Mouse (Mus musculus) cerebellum, adult (tissue): ENCODE measurements at regions not wholly inside any gene's neighbourhood (a gene's known extent, or its start where the extent isn't known, plus 50 kb on each side); places are given as distances from the start of the nearest gene placed in this dataset.
"Not testable (repeated sequence)": the region's sequence is repeated elsewhere in the genome, so short reads cannot be mapped to it uniquely, and the experiment has no call there.

Experiments
- ATAC-seq: cut with Nextera tagmentation; 2 replicates; pipeline ENCODE4 v1.9.2; 2017; ENCODE audit warnings: mild to moderate bottlenecking, moderate library complexity, mixed read lengths; ENCODE audit not compliant: insufficient number of reproducible peaks, low FRiP score, low TSS enrichment

DNA sequence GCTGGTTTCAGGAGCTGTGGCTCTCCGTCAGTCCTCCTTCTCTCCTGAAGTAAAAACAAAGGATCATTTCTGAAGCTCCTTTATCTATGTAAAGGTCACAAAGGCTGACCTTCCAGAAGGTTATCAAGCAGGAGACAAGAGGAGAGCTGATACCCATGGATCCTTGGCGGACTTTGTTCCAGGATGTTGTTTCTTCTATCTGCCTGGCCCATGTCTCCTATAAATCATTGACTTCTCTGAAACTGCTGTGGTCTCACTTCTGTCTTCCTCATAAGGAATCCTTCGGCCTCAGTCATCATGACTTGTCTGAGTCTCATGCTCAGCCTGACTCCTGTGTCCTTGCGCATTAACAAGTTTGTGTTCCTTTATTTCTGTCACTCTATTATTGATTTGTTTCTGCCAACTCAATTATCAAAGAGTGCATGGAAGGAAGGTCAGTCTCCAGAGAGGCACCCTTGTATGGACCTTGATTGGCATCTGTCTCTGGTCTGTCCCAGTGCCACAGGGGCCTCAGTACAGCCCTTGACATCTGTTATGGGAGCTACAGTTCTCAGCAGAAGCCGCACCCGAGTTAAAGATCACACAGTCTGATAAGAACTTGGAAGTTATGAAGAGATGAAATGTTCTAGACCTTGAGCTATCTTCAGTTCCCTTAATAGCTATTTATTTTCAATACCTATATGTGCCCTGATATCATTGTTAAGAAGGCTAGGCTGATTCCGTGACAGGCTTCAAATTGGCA is 53.2 kb upstream of the Dazl start:
- ATAC-seq: no peak

DNA sequence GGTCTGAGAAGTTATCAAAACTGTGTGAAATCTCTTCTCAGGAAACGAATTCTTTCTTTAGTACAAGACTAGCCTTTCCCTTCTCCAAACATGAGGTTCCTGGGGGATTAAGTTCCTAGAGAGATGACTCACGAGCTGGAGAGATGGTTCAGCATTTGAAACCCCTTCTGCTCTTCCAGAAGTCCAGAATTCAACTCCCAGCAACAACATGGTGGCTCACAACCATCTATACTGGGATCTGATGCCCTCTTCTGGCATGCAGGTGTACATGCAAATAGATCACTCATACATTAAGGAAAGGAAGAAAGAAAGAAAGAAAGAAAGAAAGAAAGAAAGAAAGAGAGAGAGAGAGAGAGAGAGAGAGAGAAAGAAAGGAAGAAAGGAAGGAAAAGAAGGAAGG is 60.4 kb upstream of the Dazl start:
- ATAC-seq: not testable (repeated sequence)

DNA sequence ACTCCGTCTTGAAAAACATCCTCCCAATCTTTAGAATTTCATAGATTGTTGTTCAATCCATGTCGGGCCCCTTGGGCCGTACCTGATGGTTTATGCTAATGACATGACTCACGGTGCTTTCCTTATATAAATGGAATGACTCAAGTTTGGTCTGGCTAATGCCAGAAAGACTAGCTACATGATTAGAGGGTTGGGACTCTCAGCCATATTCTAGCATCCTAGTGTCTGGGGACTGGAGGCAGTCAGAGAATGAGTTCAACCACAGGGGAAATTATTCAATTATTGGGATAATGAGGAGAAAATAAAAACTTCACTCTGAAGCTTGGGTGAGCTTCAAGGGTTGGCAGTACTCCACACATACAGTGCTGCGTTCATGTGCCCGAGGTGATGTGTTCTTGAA is 60.9 kb upstream of the Dazl start:
- ATAC-seq: no peak

DNA sequence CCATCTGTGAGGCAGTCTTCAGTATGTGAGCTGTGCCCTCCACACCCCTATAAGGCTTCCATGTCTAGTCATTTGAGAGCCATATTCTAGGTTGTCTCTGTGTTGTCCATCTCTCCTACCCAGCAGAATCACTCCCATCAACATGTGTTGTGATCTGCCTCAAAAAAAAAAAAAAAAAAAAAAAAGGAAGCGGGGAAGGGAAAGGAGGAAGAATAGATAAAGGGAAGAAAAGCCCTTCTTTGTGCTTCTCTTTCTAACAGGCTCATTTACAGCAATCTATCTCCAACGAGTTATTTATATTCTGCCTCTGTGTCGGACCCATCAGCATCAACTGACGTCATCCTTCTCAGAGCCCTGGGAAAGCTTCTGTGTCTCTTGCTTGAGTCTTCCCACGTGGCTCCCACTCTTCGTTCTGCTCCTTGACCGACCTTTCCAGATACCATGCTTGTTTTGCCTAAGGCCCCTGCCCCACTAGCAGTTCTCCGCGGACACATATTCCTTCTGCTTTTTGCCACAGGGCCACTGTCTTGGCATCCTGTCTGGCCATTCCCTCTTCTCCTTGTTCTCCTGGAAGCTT is 68.3 kb upstream of the Dazl start:
- no peak for ATAC-seq

DNA sequence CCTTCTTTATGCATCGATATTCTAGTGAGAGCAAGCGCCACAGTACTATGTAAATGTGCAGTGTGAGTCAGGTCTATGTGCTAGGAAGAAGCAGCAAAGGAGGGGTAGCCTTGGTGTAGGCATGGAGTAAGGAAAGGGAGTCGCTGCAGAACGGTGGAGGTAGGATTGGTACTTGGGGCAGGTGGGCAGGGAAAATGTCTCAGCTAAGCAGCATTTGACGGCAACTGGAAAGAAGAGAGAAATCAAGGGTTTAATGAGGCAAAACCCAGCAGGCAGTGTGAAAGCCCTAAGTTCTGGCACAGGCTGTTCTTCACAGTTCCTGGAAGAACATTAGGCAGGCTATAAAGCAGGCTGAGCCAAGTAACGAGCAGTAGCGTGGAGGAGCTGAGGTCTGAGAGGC is 72.0 kb upstream of the Dazl start:
- no peak for ATAC-seq

DNA sequence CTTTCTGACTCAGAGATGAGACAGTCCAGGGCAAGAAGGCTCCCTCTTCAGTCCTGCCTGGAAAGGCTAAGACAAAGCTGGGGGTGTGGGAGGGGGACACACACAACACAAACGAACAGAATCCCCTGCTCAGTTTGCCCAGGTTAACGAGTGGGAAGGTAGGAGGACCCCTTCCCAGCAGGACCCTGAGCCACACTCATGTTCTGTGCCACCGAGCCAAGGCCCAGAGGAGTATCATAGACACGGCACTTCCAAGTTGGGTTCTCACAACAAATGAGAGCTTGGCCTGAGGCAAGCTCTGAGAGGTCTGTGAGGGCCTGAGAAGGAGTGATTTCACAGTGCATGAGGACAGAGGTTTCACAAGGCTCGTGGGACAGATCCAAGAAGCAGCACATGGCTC is 72.7 kb upstream of the Dazl start:
- ATAC-seq: no peak

DNA sequence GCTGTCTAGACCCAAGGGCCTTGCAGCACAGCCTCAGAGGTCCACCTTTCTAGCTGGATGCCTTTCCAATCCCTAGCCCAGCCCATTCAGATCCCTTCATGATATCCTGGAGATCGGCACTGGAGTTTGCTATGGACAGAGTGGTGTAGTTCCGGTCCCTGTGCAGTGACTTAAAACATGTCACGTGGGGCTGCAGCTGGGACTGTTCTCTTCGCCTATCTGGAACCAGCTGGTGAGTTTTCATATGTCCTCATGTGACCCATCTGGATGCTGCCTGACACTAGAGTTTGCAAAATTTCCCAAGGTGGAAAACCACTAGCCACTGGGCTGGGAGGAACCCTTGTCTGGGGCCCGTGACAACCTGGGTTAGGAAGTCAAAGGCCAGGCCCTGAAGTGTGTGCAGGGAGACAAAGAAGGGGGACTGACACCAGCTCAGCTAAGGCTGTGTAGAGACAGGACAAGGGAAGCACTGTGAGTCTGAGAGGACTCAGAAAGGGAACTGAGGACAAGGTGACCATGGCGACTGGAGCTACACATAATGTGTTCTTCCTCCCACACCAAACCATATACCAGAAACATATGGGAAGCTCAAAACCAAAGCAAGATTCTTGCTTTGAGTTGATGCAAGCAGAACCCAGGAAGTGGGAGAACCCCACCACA is 75.9 kb upstream of the Dazl start:
- no peak for ATAC-seq

DNA sequence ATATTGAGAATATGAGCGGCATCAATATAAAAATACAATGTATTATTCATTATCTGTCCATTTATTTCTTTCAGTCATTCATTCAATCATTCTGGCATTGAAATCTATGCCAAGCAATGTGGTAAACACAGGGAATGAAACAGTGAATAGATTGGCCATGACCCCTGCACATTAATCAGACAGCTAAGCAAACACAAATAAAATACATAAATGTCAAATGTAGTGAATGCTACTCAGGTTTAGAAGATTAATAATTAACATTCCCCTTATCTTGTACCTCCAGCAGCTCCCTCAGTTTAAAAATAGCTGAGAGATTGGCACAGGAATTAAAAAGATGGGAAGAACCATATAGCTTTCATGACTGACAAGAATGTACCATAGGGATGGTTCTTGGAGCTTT is 77.0 kb upstream of the Dazl start:
- ATAC-seq: no peak

DNA sequence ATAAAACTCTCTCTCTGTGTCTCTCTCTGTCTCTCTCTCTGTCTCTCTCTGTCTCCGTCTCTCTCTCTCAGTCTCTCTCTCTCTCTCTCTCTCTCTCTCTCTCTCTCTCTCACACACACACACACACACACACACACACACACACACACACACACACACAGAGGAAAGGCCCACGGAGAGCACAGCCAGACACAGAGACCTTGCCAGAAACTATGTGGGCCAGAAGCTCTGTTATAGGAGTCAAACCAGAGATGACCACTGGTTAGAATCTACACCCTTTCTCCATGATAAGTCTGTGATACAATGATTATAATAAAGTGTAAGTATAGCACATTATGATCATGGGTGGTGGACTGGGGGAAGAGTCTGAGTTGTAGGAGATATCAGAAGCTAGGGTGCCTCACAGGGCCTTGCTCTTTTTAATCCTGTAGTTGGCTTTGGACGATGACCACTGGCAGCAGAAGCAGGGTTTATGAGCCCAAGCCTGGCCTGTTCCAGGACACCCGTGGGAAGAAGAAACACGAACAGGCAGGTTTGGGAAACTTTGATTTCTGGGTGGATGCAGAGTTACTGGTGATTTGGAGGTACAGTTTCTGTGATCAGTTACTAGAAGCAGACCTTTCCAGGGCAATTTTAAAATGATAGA is 80.2 kb upstream of the Dazl start:
- peak; percentile 53; the same call in 1 of the 2 replicates for ATAC-seq

DNA sequence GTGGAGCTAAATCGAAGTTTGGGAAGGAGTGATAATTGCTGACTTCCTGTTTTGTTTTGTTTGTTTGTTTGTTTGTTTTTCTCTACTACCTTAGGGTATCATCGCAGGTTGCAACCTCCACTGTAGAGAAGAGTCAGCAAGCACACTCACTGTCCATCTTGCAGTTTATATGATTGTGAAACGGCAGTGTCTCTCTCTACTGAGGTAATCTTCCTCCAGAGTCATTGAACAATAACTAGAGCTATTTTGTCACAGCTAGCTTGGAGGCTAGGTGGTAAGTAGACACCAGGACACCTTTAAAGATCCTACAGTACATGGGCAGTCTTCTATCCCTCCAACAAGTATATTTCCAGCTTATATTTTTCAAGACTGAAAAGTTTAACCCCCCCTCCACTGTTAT is 82.0 kb upstream of the Dazl start:
- ATAC-seq: no peak

DNA sequence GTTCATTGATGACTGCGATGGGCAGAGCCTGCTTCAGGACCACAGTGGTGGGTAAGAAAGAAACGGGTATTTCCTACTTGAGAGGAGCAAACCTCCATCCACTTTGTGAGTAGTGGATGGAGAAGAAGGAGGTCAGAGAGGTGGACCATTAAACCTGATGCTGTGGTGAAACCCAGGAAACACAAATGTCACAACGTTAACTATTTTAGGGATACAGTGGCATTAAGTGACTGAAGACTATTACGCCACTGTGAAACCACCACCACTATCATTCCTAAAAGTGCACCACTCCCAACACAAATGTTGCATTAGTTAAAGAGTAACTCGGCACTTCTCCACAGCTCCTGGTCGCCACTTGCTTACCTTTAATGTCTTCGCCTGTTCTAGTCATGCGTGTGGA is 83.3 kb upstream of the Dazl start:
- no peak for ATAC-seq

DNA sequence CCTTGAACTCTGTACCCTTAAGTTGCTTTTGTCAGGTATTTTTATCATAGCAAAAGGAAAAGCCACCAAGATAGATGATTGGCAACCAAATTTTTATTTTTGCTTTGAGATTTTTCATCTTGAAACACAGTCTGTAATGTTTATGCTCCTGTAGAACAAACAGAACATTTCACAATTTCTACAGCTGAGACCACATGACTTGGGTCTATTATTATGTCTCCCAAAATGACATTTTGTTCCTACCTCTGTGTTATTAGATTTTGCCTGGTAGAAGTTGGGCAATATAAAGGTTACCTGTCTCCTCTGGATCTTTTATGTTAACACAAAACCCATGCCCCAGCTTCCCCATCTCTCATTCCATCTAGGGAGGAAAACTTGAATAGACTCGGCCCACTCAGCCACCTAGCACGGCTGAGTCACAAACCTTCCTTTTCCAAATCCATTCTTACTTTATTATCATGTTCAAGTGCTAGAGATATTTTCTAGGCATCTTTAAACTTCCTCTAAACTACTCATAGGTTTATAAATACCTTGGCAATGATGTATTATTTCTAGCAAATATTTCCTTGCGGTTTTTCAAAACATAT is 84.8 kb upstream of the Dazl start:
- no peak for ATAC-seq

DNA sequence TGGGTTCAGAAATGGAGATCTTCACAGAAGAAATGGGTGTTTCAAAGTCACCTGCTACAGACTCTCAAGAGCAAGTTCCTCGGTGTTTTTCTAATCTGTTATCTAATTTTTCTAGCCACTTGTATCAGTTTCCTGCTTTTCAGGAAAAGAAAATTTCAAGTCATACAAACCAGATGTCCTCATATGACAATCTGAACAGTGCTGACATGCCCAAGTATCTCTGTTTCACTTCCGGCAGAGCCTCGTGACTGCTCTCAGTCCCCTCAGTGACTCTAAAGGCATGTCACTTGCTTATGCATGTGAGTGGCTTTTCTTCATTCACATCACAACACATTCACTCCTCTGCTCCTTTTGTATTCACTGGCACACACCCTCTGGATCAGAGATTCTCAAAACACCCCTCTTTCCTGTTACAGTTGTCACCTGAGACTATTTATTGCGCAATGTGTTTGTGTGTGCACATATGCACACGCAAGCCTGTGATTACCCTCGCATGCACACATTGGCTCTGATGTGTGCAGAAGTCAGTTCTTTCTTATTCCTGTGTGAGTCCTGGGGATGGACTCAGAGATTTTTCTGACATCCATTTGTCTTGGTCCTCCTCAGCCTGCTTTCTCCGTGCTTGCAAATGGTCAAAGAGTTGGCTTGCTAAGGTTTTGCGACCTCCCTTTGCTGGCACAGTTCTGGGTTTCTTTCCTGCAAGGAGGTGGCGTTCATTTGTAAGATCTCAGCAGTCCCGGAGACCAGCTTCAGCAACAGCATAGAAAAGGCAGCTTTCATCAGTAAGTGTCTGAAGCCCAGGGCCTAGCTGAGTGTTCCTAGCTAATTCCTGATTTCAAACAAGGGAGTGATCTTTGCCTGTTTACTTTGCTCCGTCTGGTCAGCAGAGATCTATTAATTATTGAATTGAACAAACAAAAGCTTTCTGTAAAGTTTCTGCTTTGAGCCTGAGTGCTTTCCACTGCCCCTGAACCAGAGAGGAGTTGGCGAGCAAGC is 95.6 kb upstream of the Dazl start:
- no peak for ATAC-seq

DNA sequence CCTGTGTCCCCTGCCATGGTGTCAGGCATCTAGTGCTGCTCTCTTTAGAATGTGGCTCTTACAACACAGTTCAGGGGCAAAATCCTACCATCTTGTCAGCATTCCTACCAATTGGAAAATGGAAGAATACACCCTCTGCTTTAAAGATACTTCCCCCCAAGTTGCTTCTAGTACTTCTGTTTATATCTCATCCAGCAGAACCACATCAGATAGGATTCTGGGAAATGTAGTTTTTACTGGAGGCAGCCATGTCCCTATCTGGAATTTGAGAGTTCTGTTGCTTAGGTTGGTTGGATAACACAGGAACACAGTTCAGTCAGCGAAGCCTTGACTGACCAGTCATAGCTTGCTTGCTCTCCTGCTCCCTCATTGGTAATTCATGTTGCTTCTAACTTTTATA is 96.7 kb upstream of the Dazl start:
- no peak for ATAC-seq

DNA sequence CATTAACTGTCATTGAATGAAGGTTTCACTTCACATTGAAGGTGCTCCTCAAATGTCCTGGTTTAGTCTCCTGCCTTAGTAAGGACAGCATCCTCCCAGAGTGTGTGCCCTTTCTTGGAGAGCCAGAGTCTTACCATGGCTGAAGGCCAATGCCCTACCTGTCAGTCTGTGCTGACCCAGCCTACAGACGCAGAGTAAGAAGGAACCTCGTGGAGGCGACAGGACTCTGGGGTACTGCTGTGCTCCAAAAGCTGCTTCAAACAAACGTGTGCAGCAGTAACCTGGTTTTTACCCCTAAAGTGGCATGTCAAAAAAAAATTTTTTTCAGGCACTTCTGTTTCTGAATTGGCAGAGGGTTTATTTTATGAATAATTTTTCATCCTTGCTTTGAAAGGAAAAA is 97.8 kb upstream of the Dazl start:
- ATAC-seq: no peak

DNA sequence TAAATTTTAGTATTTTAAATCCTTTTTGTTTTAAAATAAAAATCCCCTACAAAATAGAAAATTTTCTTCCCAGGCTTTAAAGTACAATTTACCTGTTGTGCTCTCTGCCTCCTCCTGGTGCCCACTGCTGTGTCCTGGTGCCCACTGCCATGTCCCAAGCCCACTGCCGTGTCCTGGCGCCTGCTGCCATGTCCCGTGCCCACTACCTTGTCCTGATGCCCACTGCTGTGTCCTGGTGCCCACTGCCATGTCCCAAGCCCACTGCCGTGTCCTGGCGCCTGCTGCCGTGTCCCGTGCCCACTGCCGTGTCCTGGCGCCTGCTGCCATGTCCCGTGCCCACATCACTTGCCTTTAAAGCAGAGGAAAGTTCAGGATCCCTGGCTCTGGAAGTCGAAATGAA is 98.6 kb upstream of the Dazl start:
- no peak for ATAC-seq

DNA sequence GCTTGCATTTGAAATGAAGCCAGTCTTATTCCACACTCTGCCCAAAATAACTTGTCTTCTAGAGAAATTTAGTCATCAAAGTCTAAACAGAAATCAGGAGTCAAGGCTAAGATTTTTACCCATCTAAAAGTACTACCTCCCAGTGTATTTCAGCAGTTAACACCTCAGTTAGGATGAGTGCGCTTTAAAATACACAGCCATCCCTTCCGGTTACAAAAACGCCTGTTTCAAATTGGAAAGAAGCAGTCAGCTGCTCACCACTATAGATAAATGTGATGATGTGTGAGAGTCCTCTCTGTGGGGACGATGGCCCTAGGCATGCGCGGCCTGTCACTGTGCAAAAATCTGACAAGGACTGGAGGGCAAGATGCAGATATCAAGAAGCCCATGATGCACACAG is 99.0 kb upstream of the Dazl start:
- no peak for ATAC-seq

DNA sequence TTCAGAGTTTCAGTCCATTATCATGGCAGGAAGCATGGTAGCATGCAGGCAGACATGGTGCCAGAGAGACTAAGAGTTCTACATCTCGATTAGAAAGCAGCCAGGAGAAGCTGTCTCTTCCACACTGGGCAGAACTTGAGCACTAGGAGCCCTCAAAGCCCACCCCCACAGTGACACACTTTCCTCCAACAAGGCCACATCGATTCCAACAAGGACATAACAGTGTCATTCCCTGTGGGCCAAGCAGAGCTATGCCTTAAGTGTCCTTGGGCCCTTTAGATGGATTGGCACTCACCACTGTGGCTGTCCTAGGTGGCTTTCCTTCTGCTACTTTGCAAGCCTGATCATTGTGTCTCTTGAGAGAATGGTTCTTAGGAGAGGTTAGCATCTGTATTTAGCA is 99.5 kb upstream of the Dazl start:
- no peak for ATAC-seq

DNA sequence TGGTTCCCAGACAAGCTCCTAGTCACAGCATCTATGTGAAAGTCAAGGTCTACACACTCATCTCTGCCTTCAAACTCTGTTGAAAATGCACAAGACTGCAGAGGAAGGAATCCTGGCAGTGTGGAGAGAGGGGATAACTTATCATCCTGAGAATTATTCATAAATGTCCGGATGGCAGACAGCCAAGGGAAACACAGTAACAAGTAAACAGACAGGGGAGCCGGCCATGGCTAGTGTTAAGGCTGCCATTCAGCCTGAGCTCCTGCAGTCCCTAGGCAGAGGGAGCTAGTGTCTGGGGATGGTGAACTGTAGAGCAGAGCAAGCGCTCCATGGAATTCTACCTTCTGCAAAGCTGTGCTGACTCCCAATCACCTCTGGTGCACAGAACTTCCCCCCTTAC is 100.3 kb upstream of the Dazl start:
- no peak for ATAC-seq

DNA sequence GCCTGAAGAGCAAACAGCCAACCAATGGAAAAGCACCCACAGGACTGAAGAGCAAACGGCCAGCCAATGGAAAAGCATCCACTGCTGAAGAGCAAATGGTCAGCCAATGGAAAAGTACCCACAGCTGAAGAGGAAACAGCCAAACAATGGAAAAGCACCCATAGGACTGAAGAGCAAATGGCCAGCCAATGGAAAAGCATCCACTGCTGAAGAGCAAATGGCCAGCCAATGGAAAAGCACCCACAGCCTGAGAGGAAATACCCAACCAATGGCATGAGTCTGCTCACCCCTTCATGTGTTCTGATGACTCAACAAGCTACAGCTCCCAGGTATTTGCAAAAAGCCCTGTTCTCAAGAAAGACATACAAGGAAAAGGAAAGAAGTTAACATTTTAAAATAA is 101.4 kb upstream of the Dazl start:
- ATAC-seq: no peak
